Mouse (Mus musculus) gastrocnemius, adult 18-20 months (tissue): Measurements from ENCODE around the gene Spag7. TPM values are rescaled to one million over a fixed set of nuclear protein-coding genes. Genes with fewer than 3 reads are reported as not detected.

Experiments used
- microRNA-seq: library from miRNA; unstranded; fragments of <30 nt; microRNA quantifications from one replicate; pipeline ENCODE4 v1.2.0, GENCODE M21; 2021
- total RNA-seq, 2 experiments: library from RNA; stranded (reverse); gene quantifications; 2 replicates each; pipeline ENCODE4 v1.2.3; 2021

The Spag7 gene
- total RNA-seq, 2 experiments from 2014 or later = 83.4 to 103 TPM

Small RNA genes lying within 50 kb of the gene (microRNA-seq; reads per million reads assigned to microRNA genes)
- gene Mir6925 = not detected

Other genes with a start within 250 kb of the Spag7 start
- gene Arrb2, start 236.8 kb downstream of the Spag7 start, total RNA-seq = 1 to 10 TPM; 7.6 to 9.0 TPM
- 1 to 10 TPM; 4.2 to 4.9 TPM for gene Med11, start 217.5 kb downstream of the Spag7 start, total RNA-seq
- gene Zmynd15, start 210.0 kb downstream of the Spag7 start, total RNA-seq = under 1 TPM; 0.19 to 0.25 TPM
- gene Cxcl16, start 209.4 kb downstream of the Spag7 start, total RNA-seq = 1 to 10 TPM in 1 of 2 experiments, under 1 TPM in 1; 0.73 to 1.2 TPM
- not detected for gene Tm4sf5, start 164.2 kb downstream of the Spag7 start, total RNA-seq
- gene Vmo1, start 154.8 kb downstream of the Spag7 start, total RNA-seq = not detected
- gene Gltpd2, start 150.2 kb downstream of the Spag7 start, total RNA-seq = not detected
- gene Psmb6, start 144.0 kb downstream of the Spag7 start, total RNA-seq = 100 to 1,000 TPM; 226 to 241 TPM
- gene Gm40193, start 136.5 kb downstream of the Spag7 start, total RNA-seq = not detected
- 10 to 100 TPM; 12.2 to 17.7 TPM for gene Pld2, start 129.4 kb downstream of the Spag7 start, total RNA-seq
- 10 to 100 TPM; 28.8 to 34.1 TPM for gene Mink1, start 106.5 kb downstream of the Spag7 start, total RNA-seq
- not detected for gene 4930544D05Rik, start 53.6 kb downstream of the Spag7 start, total RNA-seq
- 10 to 100 TPM; 14.7 to 20.6 TPM for gene Chrne, start 50.2 kb downstream of the Spag7 start, total RNA-seq
- gene Gp1ba, start 30.3 kb downstream of the Spag7 start, total RNA-seq = under 1 TPM in 1 of 2 experiments, not detected in 1; 0.09 TPM
- 10 to 100 TPM; 35.3 to 37.2 TPM for gene Rnf167, start 22.2 kb downstream of the Spag7 start, total RNA-seq
- 100 to 1,000 TPM; 292 to 304 TPM for gene Slc25a11, start 21.9 kb downstream of the Spag7 start, total RNA-seq
- 100 to 1,000 TPM; 217 to 233 TPM for gene Pfn1, start 14.8 kb downstream of the Spag7 start, total RNA-seq
- 1,000 to 10,000 TPM; 5,616 to 7,081 TPM for gene Eno3, start 12.2 kb downstream of the Spag7 start, total RNA-seq
- 10 to 100 TPM; 40.6 TPM for gene Camta2, start 18.7 kb upstream of the Spag7 start, total RNA-seq
- 1 to 10 TPM; 4.1 to 6.4 TPM for gene Inca1, start 30.7 kb upstream of the Spag7 start, total RNA-seq
- 100 to 1,000 TPM; 587 to 632 TPM for gene Kif1c, start 31.1 kb upstream of the Spag7 start, total RNA-seq
- 10 to 100 TPM; 12.0 to 13.0 TPM for gene Zfp3, start 94.8 kb upstream of the Spag7 start, total RNA-seq
- not detected for gene Scimp, start 143.2 kb upstream of the Spag7 start, total RNA-seq
- gene Rabep1, start 175.4 kb upstream of the Spag7 start, total RNA-seq = 10 to 100 TPM; 36.6 to 39.7 TPM